ENCODE assay signal across 19 mouse cellular contexts in the genomic region with DNA sequence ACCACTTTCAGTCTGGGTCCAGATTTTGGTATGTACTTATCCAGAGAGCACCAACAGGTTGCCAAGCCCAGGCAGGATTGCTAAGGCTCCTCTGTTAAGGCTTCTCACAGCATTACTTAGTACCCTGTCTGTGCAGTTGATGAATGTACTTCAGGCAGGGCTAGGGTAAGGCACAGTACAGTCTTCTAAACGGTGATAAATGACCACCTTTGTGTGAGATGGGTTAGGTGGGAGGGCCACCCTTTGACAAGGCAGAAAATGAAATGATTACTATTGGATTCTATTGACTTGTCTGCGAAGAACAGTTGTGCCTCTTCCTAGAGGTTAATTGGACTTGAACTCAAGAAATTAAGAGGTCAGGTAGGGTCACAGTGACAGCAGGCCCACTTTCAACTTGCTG.
"Had no signal": no experiment of that assay in that cellular context is flagged by ENCODE, and none has a peak within 500 bp of the region (broad histone marks: within the 10 kb centered on the region; RNA-seq: fewer than 3 reads in every experiment).

No protein-coding gene starts in this region.

- H3K36me3 ChIP-seq: limb, embryonic 10.5 days; limb, embryonic 13.5 days; liver, embryonic 12.5 days; liver, embryonic 15.5 days; lung, embryonic 15.5 days; midbrain, embryonic 10.5 days; midbrain, embryonic 13.5 days had no signal

- H3K4me2 ChIP-seq: limb, embryonic 13.5 days; liver, embryonic 12.5 days; liver, embryonic 15.5 days; lung, embryonic 15.5 days; midbrain, embryonic 13.5 days had no signal

- H3K27ac ChIP-seq: layer of hippocampus, adult 2 months; limb, embryonic 10.5 days; limb, embryonic 13.5 days; liver, embryonic 12.5 days; liver, embryonic 15.5 days; lung, embryonic 15.5 days; midbrain, embryonic 10.5 days; midbrain, embryonic 13.5 days had no signal

- DNase-seq: kidney, adult 9 months; kidney, postnatal 14 days; layer of hippocampus, adult 9-11 months; liver; lung, adult 18-20 months; lung, postnatal 10 days; lung, postnatal 4 days; thymus, adult 18-20 months; thymus, postnatal 36 days had no signal

- H3K4me1 ChIP-seq: limb, embryonic 13.5 days; liver, embryonic 12.5 days; liver, embryonic 15.5 days; lung, embryonic 15.5 days; midbrain, embryonic 10.5 days; midbrain, embryonic 13.5 days had no signal

- H3K9ac ChIP-seq: limb, embryonic 13.5 days; liver, embryonic 12.5 days; liver, embryonic 15.5 days; lung, embryonic 15.5 days; midbrain, embryonic 13.5 days had no signal

- H3K9me3 ChIP-seq: limb, embryonic 10.5 days; limb, embryonic 13.5 days; liver, embryonic 12.5 days; liver, embryonic 15.5 days; lung, embryonic 15.5 days; midbrain, embryonic 10.5 days; midbrain, embryonic 13.5 days had no signal

- ATAC-seq: liver, embryonic 12.5 days; midbrain, embryonic 13.5 days; midbrain, embryonic 16.5 days had no signal

- H3K27me3 ChIP-seq: limb, embryonic 13.5 days; liver, embryonic 12.5 days; liver, embryonic 15.5 days; lung, embryonic 15.5 days had no signal

- H3K4me3 ChIP-seq: layer of hippocampus, adult 2 months; limb, embryonic 10.5 days; limb, embryonic 13.5 days; liver, embryonic 12.5 days; liver, embryonic 15.5 days; lung, embryonic 15.5 days; midbrain, embryonic 10.5 days; midbrain, embryonic 13.5 days; myocyte had no signal
